Mouse (Mus musculus) MEL (cell line): ENCODE measurements around the gene Carm1.

Experiments used
- CTCF ChIP-seq, 3 experiments: IDR thresholded peaks in 2 of 3; conservative IDR thresholded peaks in 1 of 3; 2 replicates each; pipeline ENCODE4 v1.5.1; 2011 to 2012; ENCODE audit warnings: low read length in 3 of 3, low read depth in 2 of 3, mild to moderate bottlenecking in 2 of 3, improper control_type of control experiment in 1 of 3, inconsistent platforms in 1 of 3, mixed read lengths in 1 of 3, moderate library complexity in 1 of 3; ENCODE audit not compliant: control insufficient read depth in 1 of 3, insufficient read depth in 1 of 3, poor library complexity in 1 of 3, severe bottlenecking in 1 of 3
- E2F4 ChIP-seq: IDR thresholded peaks from 2 replicates; pipeline ENCODE4 v1.6.1; 2011; ENCODE audit warnings: low read depth, low read length, improper control_type of control experiment, borderline replicate concordance
- ELF1 ChIP-seq: IDR thresholded peaks from 2 replicates; pipeline ENCODE4 v1.6.1; 2014; ENCODE audit warnings: low read depth, mild to moderate bottlenecking, inconsistent platforms, low read length, improper control_type of control experiment, moderate library complexity
- GABPA ChIP-seq: IDR thresholded peaks from 2 replicates; pipeline ENCODE4 v1.6.1; 2012; ENCODE audit warnings: low read depth, mild to moderate bottlenecking, inconsistent platforms, low read length, improper control_type of control experiment, moderate library complexity
- GATA1 ChIP-seq: IDR thresholded peaks from 2 replicates; pipeline ENCODE4 v1.6.1; 2011; ENCODE audit warnings: low read depth, low read length, improper control_type of control experiment
- MAFK ChIP-seq: IDR thresholded peaks from 2 replicates; pipeline ENCODE4 v1.6.1; 2011; ENCODE audit warnings: low read depth, mild to moderate bottlenecking, low read length, improper control_type of control experiment, borderline replicate concordance
- MAX ChIP-seq: IDR thresholded peaks from 2 replicates; pipeline ENCODE4 v1.6.1; 2011; ENCODE audit warnings: low read length, improper control_type of control experiment
- MEF2A ChIP-seq: IDR thresholded peaks from 2 replicates; pipeline ENCODE4 v1.6.1; 2014; ENCODE audit warnings: low read depth, mild to moderate bottlenecking, inconsistent platforms, low read length, improper control_type of control experiment; ENCODE audit not compliant: poor library complexity, insufficient replicate concordance, severe bottlenecking; ENCODE audit errors: extremely low read depth
- MYB ChIP-seq: IDR thresholded peaks from 2 replicates; pipeline ENCODE4 v1.6.1; 2011; ENCODE audit warnings: mild to moderate bottlenecking, low read depth, low read length, improper control_type of control experiment
- RAD21 ChIP-seq: IDR thresholded peaks from 2 replicates; pipeline ENCODE4 v1.6.1; 2011; ENCODE audit warnings: mild to moderate bottlenecking, low read depth, low read length, improper control_type of control experiment
- RCOR1 ChIP-seq: IDR thresholded peaks from 2 replicates; pipeline ENCODE4 v1.6.1; 2012; ENCODE audit warnings: low read depth, mild to moderate bottlenecking, inconsistent platforms, low read length, improper control_type of control experiment
- TCF12 ChIP-seq: IDR thresholded peaks from 2 replicates; pipeline ENCODE4 v1.6.1; 2014; ENCODE audit warnings: low read depth, mild to moderate bottlenecking, inconsistent platforms, low read length, improper control_type of control experiment, moderate library complexity
- ZC3H11A ChIP-seq: IDR thresholded peaks from 2 replicates; pipeline ENCODE4 v1.6.1; 2012; ENCODE audit warnings: low read depth, mild to moderate bottlenecking, inconsistent platforms, low read length, improper control_type of control experiment

DNA sequence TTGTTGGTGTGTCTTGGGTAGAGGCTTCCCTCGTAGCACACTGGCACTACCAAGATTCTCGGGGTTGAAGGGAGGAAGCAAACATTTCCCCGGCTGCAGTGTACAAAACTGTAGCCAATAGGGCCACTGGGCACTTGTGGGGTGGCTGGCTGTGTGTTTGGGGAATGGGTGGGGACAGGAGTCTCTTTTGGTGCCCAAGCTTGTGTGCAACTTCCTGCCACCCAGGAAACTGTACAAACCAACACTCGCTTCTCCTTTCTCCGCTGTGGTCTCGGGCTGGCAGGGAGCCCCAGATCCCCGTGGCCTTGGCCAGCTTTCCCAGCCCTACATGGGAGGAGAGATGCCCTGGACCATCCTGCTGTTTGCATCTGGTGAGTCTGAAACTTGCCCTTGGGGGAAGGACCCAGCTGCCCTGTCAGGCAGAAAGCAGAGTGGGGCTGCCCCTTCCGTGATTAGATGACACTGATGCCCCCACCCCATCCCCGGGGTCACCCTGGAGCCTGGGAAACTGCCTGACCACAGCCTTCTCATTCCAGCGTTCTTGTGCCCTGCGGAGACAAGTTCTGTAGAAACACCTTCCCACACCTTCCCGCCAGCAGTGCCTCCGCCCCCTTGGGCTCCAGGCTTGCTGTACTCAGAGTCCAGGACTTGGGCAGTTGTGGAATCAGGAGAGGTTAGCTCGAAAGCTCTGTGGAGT is 20.6 kb upstream of the Carm1 start, which contains the start of gene AB124611:
- peak; percentile 46 for TF ChIP-seq MAX
- TF ChIP-seq MYB, result no peak
- peak; percentile 62 for TF ChIP-seq ELF1
- TF ChIP-seq CTCF (IDR thresholded peaks at IDR 0.05 in 2 of 3, conservative IDR thresholded peaks at IDR 0.05 in 1 of 3; ENCODE audit: control insufficient read depth in 1 of 3, insufficient read depth in 1 of 3, low read depth in 2 of 3, low read length in 3 of 3, poor library complexity in 1 of 3, severe bottlenecking in 1 of 3), result no peak
- no peak for TF ChIP-seq GABPA
- peak; percentile 33; the same call in 1 of the 2 replicates for TF ChIP-seq TCF12
- TF ChIP-seq GATA1, result no peak
- no peak for TF ChIP-seq MEF2A
- no peak for TF ChIP-seq ZC3H11A
- TF ChIP-seq MAFK, result no peak
- no peak for TF ChIP-seq RAD21
- TF ChIP-seq RCOR1, result peak; percentile 6; the same call in 1 of the 2 replicates
- TF ChIP-seq E2F4, result 0 out of 2 replicates have a peak, but pooled peaks have one; percentile 73
